Mouse (Mus musculus) cerebellum, adult 2 months (tissue): ENCODE results near the gene Csdc2. TPM values are rescaled to one million over a fixed set of nuclear protein-coding genes. Genes with fewer than 3 reads are reported as not detected.

Experiments used
- DNase-seq, 2 experiments: peaks; one replicate each; pipeline ENCODE4 v3.0.0; 2021
- H3K27ac ChIP-seq: fragments of 200-500 bp; 2 replicates; pipeline ENCODE4 v1.5.1; 2012; ENCODE audit warnings: low read length, control low read depth, inconsistent platforms; ENCODE audit not compliant: insufficient read depth
- H3K27me3 ChIP-seq: fragments of 200-500 bp; 2 replicates; pipeline ENCODE4 v1.6.1; 2012; ENCODE audit warnings: inconsistent platforms, mild to moderate bottlenecking, low read length, moderate library complexity; ENCODE audit not compliant: control insufficient read depth, insufficient read depth
- H3K4me1 ChIP-seq: fragments of 200-500 bp; 2 replicates; pipeline ENCODE4 v1.6.1; 2011; ENCODE audit warnings: low read length; ENCODE audit not compliant: control insufficient read depth, insufficient read depth
- H3K4me3 ChIP-seq: fragments of 200-500 bp; replicated peaks from 2 replicates; pipeline ENCODE3; 2011; ENCODE audit warnings: mild to moderate bottlenecking, low read depth, low read length, control low read depth; ENCODE audit not compliant: insufficient read depth
- CTCF ChIP-seq: fragments of 200-500 bp; IDR thresholded peaks from 2 replicates; pipeline ENCODE4 v1.5.1; 2011; ENCODE audit warnings: low read depth, mild to moderate bottlenecking, control low read depth, low read length, moderate library complexity, borderline replicate concordance; ENCODE audit not compliant: insufficient read depth
- POLR2A ChIP-seq: fragments of 200-500 bp; IDR thresholded peaks from 2 replicates; pipeline ENCODE4 v1.6.1; 2011; ENCODE audit warnings: low read length, control low read depth, borderline replicate concordance; ENCODE audit not compliant: insufficient read depth
- WGBS: fragments of 180-500 bp; shearing (Covaris S2); methylation state at CpG from one replicate; pipeline ENCODE4 v1.1.7; 2018; 5-methylcytosine and 5-hydroxymethylcytosine counted together
- polyA plus RNA-seq: library from polyadenylated mRNA; depleted of rRNA; stranded (reverse); fragments of >200 nt; gene quantifications from 2 replicates; pipeline ENCODE4 v1.2.3, GENCODE M21; 2012; rRNA removed

Csdc2 gene
- polyA plus RNA-seq, 1 experiment = 258 TPM

- no peak for TF ChIP-seq POLR2A
- DNase-seq = no peak
- H3K4me3 ChIP-seq = no peak within 1 kb of the TSS
- H3K27ac ChIP-seq = no peak within 1 kb of the TSS
- H3K27me3 ChIP-seq = no peaks in the 10 kb centered on the region
- WGBS = 94% methylated on average over 23 of the region's 23 CpGs
- H3K4me1 ChIP-seq = no peaks in the 10 kb centered on the region
These were observed 43.8 kb downstream of the Csdc2 start, which contains the start of gene 1700029P11Rik for GRCm38 (mm10) chr15:81980321-81980720. Gene 1700029P11Rik, plus strand, starts transcription at chr15:81980540.

DNA sequence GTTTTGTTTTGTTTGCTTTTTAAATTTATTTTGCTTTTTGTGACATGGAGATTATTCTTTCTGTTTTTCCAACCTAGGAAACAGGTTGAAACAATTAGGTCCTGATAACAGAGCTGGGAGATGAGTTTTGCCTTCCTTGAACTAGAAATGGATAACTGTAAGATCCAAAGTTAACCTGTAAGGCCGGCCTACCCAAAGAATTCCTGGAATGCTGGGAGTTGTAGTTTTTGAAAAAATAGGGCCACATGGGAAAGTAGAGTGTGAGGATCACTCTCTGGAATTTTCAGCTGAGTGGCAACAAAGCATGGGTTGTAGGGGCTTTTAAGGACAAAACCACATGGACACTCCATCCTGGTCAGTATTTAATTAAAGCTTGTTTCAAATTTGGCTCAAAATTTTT, 45.6 kb downstream of the Csdc2 start:
- no peak for TF ChIP-seq POLR2A
- TF ChIP-seq CTCF = no peak
- Histone ChIP-seq H3K27me3 (no peaks in the 10 kb centered on the region), H3K4me3 (no peak overlapping the region), H3K4me1 (no peaks in the 10 kb centered on the region; the same call in 1 of the 2 replicates), H3K27ac (no peak overlapping the region)
- 56% methylated on average over 1 of the region's 1 CpGs for WGBS
- no peak for DNase-seq

GRCm38 (mm10) chr15:81985267-81986161, 49.0 kb downstream of the Csdc2 start:
- Histone ChIP-seq H3K27me3 (no peaks in the 10 kb centered on the region), H3K27ac (no peak overlapping the region), H3K4me3 (no peak overlapping the region), H3K4me1 (peaks cover 3% of the 10 kb centered on the region)
- DNase-seq = peak in 1 of 2 experiments; percentile 9
- TF ChIP-seq CTCF (no peak), POLR2A (no peak)
- 54% methylated on average over 2 of the region's 2 CpGs for WGBS

DNA sequence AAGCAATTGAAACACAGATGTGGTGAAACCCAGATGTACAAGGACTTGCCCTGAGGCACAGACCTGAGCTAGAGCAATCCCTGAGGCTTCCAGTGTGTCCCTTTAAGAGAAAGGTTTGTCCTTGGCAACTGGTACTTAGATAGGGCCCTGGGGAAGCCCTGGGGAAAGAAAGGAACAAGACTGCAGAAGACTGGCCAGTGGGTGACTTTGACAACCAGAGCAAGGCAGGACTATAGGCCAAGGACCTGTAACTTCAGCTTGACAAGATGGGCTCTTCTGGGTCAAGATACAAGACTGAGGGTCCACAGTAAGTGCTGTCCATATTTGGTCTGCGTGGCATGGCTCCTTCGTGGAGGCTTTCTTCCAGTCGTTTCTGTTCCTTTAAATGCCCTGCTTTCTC, 51.1 kb downstream of the Csdc2 start, which contains the start of gene Xrcc6:
TSS of gene Xrcc6 (plus strand) at position 190 of the 400 bp plus-strand sequence.
- Histone ChIP-seq H3K27ac (no peak within 1 kb of the TSS), H3K4me1 (peaks cover 3% of the 10 kb centered on the region), H3K4me3 (no peak within 1 kb of the TSS), H3K27me3 (no peaks in the 10 kb centered on the region)
- TF ChIP-seq CTCF (no peak), POLR2A (no peak)
- DNase-seq = no peak
- 70% methylated on average over 3 of the region's 3 CpGs for WGBS

- DNase-seq = peak; percentile 87 to 89
- H3K4me1 ChIP-seq = peaks cover 3% of the 10 kb centered on the region
- H3K27ac ChIP-seq = no peak overlapping the region
- no peaks in the 10 kb centered on the region for H3K27me3 ChIP-seq
- H3K4me3 ChIP-seq = no peak overlapping the region
- peak; percentile 88 for TF ChIP-seq CTCF
- no peak for TF ChIP-seq POLR2A
- 30% methylated on average over 11 of the region's 11 CpGs for WGBS
These were observed 53.0 kb downstream of the Csdc2 start for GRCm38 (mm10) chr15:81989371-81990062.

DNA sequence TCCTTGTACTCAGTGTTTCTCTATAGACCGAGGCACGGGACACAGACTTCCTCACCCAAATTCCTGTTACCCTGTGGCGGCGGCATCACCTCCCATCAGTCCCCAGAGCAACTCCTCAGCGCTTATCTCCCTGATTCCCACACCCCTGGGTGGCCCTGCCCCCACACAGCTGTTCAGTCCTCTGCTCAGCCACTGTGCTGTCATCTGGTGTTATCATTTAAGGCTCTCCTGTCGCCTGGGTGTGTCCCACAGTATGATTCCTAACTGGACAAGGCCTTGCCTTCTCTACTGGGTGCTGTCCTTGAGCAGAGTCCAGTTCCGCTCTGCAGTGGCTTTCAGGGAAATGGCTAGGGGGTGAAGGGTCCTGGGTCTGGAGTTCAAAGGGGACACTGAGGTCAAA, 54.0 kb downstream of the Csdc2 start:
- 66% methylated on average over 7 of the region's 7 CpGs for WGBS
- Histone ChIP-seq H3K4me1 (peaks cover 3% of the 10 kb centered on the region), H3K4me3 (no peak overlapping the region), H3K27ac (no peak overlapping the region), H3K27me3 (no peaks in the 10 kb centered on the region)
- TF ChIP-seq POLR2A = no peak
- no peak for TF ChIP-seq CTCF
- DNase-seq = no peak

DNA sequence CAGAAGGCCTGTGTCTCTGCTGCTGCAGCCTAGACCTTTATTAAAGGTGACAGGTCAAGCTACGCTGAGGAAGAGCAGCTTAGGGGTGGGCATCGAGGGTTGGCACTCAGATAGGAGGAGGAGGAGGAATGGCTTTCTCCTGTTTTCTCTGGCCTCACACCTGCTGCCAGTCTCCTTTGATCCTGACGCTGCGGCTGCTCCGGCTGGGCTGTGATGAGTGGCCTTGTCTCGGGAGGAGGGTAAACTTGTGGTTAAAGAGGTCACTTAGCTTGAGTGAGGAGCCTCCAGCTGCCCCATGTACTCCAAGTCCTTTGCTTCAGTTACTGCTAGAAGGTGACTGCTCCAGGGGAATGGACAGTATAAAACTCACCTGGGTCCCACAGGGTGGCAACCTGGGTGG, 57.4 kb downstream of the Csdc2 start:
- H3K27me3 ChIP-seq = no peaks in the 10 kb centered on the region
- no peak for DNase-seq

More for the DNA sequence above, 57.4 kb downstream of the Csdc2 start:
- no peak overlapping the region for H3K27ac ChIP-seq
- 80% methylated on average over 6 of the region's 6 CpGs for WGBS
- TF ChIP-seq POLR2A (no peak), CTCF (no peak)
- H3K4me3 ChIP-seq = no peak overlapping the region
- peaks cover 3% of the 10 kb centered on the region for H3K4me1 ChIP-seq

Other genes starting within 250 kb of the Csdc2 start
- gene Chadl, start 239.5 kb upstream of the Csdc2 start, polyA plus RNA-seq = 16.6 and 17.4 TPM in 2 replicates
- gene Zc3h7b, start 191.7 kb upstream of the Csdc2 start, polyA plus RNA-seq = 67.0 and 72.1 TPM in 2 replicates
- gene Rangap1, start 191.2 kb upstream of the Csdc2 start, polyA plus RNA-seq = 102 and 113 TPM in 2 replicates
- 279 and 288 TPM in 2 replicates for gene Tef, start 134.3 kb upstream of the Csdc2 start, polyA plus RNA-seq
- gene Tob2, start 78.0 kb upstream of the Csdc2 start, polyA plus RNA-seq = 36.9 and 51.5 TPM in 2 replicates
- gene Phf5a, start 64.8 kb upstream of the Csdc2 start, polyA plus RNA-seq = 62.4 and 67.3 TPM in 2 replicates
- gene Aco2, start 64.5 kb upstream of the Csdc2 start, polyA plus RNA-seq = 621 and 638 TPM in 2 replicates
- gene Polr3h, start 10.5 kb upstream of the Csdc2 start, polyA plus RNA-seq = 50.4 and 51.2 TPM in 2 replicates
- gene Pmm1, start 24.2 kb downstream of the Csdc2 start, polyA plus RNA-seq = 249 and 289 TPM in 2 replicates
- gene 1700029P11Rik, start 43.8 kb downstream of the Csdc2 start, polyA plus RNA-seq = not detected in 2 replicates
- 35.9 and 37.9 TPM in 2 replicates for gene Xrcc6, start 51.1 kb downstream of the Csdc2 start, polyA plus RNA-seq
- gene Desi1, start 97.1 kb downstream of the Csdc2 start, polyA plus RNA-seq = 142 and 156 TPM in 2 replicates
- gene Snu13, start 110.8 kb downstream of the Csdc2 start, polyA plus RNA-seq = 114 and 124 TPM in 2 replicates
- not detected in 2 replicates for gene 4930407I10Rik, start 122.4 kb downstream of the Csdc2 start, polyA plus RNA-seq
- gene Mei1, start 133.2 kb downstream of the Csdc2 start, polyA plus RNA-seq = 0.06 and 0.13 TPM in 2 replicates
- 15.4 and 15.5 TPM in 2 replicates for gene Ccdc134, start 191.2 kb downstream of the Csdc2 start, polyA plus RNA-seq
- gene Srebf2, start 210.4 kb downstream of the Csdc2 start, polyA plus RNA-seq = 104 and 105 TPM in 2 replicates